Mouse (Mus musculus) right cerebral cortex, postnatal 10 days (tissue): ENCODE measurements around the gene Tob2.

ENCODE experiments used
- DNase-seq, 2 experiments: peaks; one replicate each; pipeline ENCODE4 v3.0.0; 2021; ENCODE audit warnings: low spot score in 2 of 2

The Tob2 gene

GRCm38 (mm10) chr15:81838554-81839235 lies 19.9 kb downstream of the Tob2 start:
- DNase-seq = no peak

DNA sequence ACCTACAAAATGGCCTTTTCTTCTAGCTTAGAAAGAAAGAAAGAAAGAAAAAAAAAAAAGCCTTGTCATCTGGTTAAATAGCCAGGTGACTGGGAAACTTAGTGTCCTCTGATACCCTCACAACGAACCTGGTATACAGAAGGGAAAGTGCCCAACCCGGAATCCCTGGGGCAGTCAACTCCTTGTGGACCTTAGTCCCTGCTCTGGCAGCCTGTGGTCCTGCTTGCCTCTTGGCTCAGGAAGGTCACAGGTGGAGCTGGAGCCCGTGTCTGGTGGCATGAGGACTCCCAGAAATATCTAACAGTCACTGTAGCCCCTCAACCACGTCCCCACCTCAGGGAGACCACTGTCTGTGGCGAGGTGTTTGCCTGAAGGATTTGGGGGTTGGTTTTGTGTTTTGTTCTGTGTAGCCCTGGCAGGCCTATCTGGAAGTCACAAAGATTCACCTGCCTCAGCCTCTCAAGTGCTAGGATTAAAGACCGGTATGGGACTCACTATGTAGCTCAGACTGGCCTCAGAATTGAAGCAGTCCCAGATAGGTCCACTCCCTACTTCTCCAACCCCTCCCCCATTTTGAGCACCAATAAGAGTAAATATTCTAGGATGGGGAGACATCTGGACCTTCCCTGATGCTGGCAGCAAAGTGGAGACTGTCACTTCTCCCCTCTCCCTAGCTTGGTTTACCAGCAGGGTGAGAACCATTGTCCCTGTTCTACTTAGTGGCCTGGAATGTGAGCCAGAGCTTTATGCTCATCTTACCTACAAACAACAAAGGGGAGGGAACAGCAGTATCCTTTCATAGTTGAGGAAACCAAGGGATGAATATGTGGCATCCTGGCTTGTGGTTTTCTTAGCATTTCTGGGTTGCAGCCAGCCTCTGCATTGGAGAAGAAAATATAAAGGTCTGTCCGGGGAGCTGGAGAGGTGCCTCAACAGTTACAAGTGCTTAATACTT lies 21.4 kb downstream of the Tob2 start:
- no peak for DNase-seq

DNA sequence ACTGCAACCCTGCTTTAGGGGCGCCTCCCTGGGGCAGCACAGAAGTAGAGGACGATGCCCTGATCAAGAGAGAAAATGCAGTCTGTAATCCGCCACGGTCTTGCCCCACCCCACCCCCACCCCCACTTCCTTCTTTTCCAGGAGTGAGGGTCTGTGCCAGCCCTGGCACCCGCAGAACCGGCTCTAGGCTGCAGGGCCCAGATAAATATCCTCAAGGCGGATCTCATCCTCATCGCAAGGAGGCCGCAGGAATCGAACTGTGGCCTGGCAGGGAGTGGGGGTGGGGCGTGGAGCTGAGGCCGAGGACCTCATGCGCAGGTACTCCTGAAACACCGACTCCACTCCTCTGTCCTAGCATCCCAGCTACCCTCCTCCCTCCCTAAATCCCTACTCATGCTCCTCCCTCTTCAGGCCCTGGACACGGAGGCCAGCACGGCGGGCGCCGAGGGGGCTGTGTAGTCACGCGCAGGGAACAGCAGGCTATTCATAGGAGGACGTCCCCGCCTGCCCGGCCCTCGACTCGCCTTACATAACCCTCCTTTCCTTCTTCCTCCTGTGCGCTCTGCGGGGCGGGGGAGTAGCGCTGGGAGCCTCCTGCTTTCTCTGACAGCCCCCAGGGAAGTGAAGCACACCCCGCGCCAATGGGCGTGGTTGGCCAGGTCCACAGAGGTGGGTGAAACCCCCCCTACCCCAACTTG lies 22.3 kb downstream of the Tob2 start:
- peak; percentile 90 to 92 for DNase-seq

- no peak for DNase-seq
Measured at GRCm38 (mm10) chr15:81835007-81835880, 23.4 kb downstream of the Tob2 start.

DNA sequence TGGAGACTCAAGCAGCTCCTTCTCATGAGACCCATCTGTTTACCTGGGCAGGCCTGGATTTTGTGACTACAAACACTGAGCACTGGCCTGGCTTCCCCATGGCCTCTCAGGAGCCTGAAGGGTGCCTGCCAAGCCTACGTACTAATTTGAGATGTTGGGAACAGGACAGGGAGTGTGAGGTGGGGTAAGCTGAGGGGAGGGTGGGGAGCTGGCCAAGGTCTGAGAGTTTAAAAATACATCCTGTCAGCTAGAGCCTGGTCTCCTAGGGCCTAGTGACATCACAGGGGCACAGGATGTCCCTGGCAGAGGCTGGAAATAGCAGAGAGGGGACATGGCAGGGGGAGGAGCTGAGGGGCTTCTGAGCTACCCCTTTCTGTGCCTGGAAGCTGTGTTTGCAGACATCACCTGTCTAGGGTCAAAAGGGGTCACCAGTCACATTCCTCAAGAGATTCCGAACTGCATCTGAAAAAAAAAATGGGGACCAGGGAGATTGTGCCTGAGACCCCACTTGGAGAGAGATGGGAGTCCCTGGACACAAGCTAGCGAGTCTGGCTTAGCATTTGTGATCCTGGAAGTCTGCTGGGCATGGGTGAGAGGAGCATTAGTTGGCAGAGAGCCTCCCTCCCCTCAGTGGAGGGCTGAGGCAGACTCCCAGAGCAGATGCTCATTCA lies 24.3 kb downstream of the Tob2 start:
- no peak for DNase-seq

DNA sequence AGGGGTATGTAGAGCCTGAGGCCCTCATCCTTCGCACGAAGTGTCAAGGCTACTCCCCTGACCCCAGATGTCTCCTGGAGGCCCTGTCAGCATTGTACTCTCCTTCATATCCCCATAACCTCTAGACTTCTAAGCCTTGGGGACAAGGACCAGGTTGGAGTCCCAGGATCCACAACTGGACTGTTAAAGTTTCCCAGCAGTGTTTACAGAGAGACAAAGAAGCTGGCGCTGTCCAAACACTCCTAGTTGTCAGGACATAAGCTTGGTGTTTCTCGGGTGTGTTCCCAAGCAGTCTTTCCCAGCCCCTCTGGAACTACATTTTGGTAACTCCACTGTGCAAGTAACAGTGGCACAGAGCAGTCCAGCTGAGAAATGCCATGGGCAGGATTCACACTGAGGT lies 25.1 kb downstream of the Tob2 start:
- DNase-seq = no peak

DNA sequence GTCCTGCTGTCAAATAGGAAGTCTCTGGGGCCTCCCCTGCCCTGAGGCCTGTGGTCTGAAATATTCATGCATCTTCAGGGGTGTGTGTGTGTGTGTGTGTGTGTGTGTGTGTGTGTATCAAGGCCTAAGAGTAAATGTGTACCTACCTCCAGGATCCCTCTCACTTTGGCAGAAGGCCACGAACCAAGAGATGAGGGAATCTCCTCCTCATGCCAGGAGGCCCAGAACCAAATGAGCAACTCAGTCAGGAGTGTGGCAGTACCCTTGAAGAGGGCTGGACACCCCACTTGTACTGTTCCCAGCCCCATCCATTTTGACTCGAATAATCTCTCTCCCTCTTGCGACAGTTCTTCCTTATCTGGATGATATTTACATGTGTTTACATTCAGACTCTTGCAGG lies 26.4 kb downstream of the Tob2 start:
- no peak for DNase-seq

DNA sequence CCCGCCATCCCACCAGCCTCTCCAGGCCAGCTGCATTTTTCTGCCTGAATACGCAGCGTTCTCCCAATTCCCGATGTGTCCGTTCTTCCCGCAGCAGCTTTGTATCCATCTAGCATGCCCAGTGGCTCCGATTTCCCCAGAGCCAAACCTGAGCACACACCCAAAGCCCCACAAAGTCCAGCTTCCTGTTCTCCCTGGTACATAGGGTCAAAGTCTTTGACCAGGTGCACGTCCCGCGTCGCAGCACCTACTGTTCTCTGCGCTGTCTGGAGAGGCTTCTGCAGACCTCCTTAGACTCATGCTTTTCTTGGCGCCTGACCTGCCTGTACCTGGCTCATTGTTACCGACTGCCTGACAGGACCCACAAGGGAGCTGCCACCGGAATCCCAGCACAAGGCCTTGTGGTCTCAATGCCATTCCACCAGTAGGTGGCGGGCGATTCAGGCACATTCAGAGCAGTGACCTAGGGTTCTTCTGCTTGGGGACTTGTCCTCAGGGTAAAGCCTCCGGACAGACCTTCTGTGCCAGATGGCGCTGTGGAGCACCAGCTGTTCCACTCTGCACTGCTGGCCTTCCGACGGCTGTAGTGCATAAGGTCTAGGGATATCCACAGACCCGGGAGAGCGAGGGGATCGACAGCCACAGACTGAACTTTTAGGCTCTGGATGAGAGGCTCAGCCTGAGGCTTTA lies 27.3 kb downstream of the Tob2 start:
- DNase-seq = peak; percentile 90 to 92

- no peak for DNase-seq
Measured at GRCm38 (mm10) chr15:81830530-81830929, 28.1 kb downstream of the Tob2 start.

DNA sequence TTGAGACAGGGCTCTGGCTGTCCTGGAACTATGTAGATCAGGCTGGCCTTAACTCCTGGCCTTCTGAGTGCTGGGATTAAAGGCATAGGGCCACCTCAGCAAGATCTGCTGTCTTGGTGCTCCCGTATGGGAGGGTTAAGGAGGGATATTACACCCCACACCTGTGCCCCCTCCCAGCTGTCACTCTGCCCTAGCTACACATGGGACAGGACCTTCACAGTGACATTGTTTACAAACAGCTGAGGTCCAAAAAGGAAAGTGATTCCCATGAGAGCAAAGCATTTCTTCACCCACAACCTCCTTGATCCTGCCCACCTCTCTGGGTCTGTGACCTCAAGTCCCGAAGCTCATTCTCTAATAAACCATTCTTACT lies 29.4 kb downstream of the Tob2 start:
- no peak for DNase-seq

GRCm38 (mm10) chr15:81828426-81829207 lies 30.0 kb downstream of the Tob2 start:
- DNase-seq = no peak

- DNase-seq = no peak
Measured at GRCm38 (mm10) chr15:81824832-81825231, 33.8 kb downstream of the Tob2 start.

GRCm38 (mm10) chr15:81822631-81823030 lies 36.0 kb downstream of the Tob2 start:
- no peak for DNase-seq

GRCm38 (mm10) chr15:81818404-81818803 lies 40.2 kb downstream of the Tob2 start:
- no peak for DNase-seq

DNA sequence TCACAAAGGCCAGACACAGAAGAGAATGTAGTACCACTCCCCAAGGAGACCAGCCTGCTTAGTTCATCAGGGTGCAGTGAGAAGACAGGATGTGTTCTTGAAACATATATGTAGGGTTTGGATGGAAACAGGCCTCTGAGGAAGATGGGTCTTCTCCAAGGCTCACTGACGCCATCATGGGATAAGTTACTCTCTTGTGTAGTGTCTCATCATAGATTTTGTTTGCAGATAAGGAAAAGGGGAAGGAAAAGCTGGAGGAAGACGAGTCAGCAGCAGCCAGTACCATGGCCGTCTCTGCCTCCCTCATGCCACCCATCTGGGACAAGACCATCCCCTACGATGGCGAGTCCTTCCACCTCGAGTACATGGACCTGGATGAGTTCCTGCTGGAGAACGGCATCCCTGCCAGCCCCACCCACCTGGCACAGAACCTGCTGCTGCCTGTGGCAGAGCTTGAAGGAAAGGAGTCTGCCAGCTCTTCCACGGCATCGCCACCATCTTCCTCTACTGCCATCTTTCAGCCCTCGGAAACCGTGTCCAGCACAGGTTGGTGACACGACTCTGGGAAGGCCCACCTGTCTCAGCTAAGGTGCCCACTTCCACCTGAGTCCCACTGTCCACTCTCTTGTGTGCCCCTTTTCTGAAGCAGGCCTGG lies 43.8 kb downstream of the Tob2 start:
- DNase-seq = peak in 1 of 2 experiments; percentile 46

DNA sequence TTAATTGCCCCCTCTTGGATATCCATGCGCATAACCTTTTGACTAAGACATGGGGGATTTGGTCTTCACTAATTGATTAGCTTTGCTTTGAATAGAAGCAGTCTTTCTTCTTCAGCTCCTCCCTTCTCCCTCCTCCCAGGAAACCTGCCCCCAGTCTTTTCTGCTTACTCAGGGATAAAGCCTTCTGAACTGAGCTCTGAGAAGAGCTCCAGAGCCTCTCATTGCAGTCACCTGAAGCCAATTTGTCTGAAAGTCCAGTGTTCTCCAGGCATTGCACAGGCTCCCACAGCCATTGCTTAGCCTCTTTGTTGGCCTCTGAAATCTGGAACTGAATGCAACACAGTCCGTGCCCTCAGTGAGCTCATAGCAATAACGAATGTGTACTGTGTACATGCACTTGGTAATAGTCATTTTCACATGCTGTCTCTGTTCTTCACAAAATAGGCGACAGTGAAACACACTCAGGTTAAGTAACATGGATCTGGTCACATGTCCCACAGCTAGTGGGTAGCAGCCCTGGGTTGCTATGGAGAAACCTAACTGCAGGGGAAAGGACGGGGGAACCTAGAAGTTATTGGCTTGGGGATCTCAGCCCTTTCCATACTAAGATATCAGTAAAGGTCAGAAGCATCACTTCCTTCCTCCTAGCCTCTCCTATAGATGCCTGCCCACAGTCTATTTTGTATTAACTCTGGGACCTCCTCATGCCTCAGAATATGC lies 44.5 kb downstream of the Tob2 start:
- DNase-seq = no peak

DNA sequence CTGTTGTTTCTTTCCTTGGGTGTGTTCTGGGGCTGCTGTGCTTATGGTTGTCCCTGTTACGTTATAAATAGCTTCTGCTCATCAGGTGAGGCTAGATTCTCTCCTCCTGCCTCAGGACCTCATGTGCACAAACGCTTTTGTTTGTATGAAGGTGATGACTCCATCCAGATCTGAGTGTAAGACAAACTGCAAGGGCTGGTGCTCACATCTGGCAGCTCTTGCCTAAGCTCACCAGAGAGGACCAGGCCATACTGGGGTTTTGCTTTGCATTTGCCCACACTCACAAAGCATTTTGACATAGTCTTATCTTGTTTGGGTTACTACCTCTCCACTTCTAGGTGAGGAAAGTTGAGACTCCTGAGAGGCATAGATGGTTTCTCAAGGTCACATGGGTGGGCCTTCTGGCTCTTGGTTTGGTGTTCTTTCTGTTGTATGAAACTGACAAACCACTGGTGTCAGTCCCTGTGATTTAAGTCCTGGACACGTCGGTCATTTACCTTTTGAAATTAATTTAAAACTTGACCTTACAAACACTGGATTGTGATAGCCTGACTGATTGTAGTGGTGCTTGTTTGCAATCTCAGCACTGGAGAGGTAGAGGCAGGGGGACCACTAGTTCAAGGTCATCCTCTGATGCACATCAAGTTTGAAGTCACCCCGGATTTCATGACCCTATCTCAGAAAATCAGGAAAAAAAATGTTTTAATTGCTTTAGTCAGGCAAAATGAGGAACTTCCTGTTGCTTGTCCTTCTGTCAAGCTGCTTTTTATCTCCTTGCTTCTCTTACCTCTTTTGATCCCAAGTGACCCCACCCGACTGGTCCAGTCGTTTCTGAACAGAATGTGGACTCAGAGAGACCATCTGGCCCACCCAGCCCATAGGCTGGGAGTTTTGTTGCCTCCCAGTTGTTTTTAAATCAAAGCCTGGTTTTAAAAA lies 45.6 kb downstream of the Tob2 start:
- DNase-seq = no peak
